Mouse (Mus musculus) lung, postnatal 0 days (tissue): ENCODE measurements at regions not wholly inside any gene's neighbourhood (a gene's known extent, or its start where the extent isn't known, plus 50 kb on each side); places are given as distances from the start of the nearest gene placed in this dataset.

Experiments used
- CTCF ChIP-seq: IDR thresholded peaks from 2 replicates; pipeline ENCODE4 v1.5.1; 2016; ENCODE audit warnings: antibody characterized with exemption, mild to moderate bottlenecking
- EP300 ChIP-seq: IDR thresholded peaks from 2 replicates; pipeline ENCODE4 v1.6.1; 2016; ENCODE audit warnings: antibody characterized with exemption, mild to moderate bottlenecking, control low read depth

- TF ChIP-seq CTCF = no peak
- no peak for TF ChIP-seq EP300
These were observed 86.4 kb upstream of the Trabd2b start for GRCm38 (mm10) chr4:114320076-114320475.
